Mouse (Mus musculus) frontal cortex, postnatal 14 days (tissue): ENCODE measurements around the gene Slc35d1.

ENCODE experiments used
- DNase-seq, 2 experiments: peaks; one replicate each; pipeline ENCODE4 v3.0.0; 2022; ENCODE audit warnings: low spot score in 2 of 2

The Slc35d1 gene

GRCm38 (mm10) chr4:103214925-103215820 lies at the start of gene Slc35d1:
Gene Slc35d1 (minus strand): TSS chr4:103215164.
- DNase-seq, result peak; percentile 70 to 77

DNA sequence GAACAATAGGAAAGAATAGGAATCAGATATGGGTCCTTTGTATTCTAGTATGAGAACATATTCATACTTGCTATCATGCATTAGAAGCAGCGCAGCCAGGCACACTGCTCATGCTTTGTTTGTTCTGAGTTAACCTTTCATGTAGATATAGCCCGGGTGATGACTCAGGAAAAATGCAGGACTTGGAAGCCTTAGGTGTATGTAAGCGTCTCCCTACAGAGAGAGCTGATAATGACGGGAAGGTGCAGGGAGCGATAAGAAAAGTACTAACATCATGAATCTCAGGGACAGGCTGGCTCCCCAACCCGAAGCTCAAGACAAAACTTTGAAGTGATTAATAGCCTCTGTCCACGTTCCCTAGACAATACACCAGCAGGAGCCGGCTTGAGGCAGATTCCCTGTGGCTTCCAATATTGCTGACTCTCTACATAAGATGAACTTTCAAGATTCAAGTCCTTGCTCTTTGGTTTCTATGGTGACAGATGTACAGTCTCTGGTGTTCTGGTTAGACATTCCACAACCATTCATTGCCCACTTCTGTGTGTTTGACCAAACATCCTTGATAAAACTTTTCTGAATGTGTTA lies 48.9 kb upstream of the Slc35d1 start:
- DNase-seq, result no peak

DNA sequence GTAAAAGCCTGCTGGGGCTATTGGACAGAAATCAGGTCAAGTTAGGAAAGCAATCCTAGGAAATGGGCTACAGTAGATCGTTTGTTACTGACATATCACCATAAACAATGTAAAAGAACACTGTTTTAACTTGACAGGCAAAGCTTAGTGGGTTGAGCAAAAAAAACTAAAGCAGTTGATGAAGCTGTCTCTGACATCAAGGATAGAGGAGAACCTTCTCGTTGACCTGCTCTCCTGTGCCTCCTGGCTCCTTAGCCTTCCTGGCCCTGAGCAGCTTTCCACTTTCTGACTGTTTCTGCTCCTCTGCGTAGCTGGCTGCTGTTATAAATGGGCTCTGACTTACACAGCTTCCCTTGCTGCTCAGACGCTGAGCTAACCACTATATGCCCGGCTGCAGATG lies 48.4 kb upstream of the Slc35d1 start:
- DNase-seq, result no peak

- no peak for DNase-seq
Measured at GRCm38 (mm10) chr4:103258817-103259216, 43.9 kb upstream of the Slc35d1 start.

- DNase-seq, result no peak
Measured at GRCm38 (mm10) chr4:103253846-103254245, 38.9 kb upstream of the Slc35d1 start.

- DNase-seq, result no peak
Measured at GRCm38 (mm10) chr4:103249436-103250085, 34.6 kb upstream of the Slc35d1 start.

GRCm38 (mm10) chr4:103247813-103248212 lies 32.8 kb upstream of the Slc35d1 start:
- DNase-seq, result no peak

DNA sequence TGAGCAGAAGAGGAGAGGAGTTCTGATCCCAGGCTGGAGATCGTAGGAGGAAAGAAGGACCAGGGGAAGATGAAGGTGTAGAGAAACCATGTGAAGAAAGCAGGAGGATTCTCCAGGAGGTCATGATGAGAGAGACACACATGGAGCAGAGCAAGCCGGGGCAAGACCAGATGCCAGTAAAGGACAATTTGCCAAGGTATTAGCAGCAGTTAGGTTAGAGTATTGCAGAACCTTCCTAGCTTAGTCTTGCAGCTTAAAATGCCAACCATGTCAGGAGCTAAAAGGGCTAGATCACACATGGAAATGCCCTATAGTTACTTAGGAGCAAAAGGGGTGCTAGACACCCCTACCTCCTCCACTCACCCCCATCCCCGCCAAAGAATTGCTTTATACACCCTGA lies 32.3 kb upstream of the Slc35d1 start:
- no peak for DNase-seq

- DNase-seq, result no peak
Measured at GRCm38 (mm10) chr4:103232156-103232555, 17.2 kb upstream of the Slc35d1 start.

DNA sequence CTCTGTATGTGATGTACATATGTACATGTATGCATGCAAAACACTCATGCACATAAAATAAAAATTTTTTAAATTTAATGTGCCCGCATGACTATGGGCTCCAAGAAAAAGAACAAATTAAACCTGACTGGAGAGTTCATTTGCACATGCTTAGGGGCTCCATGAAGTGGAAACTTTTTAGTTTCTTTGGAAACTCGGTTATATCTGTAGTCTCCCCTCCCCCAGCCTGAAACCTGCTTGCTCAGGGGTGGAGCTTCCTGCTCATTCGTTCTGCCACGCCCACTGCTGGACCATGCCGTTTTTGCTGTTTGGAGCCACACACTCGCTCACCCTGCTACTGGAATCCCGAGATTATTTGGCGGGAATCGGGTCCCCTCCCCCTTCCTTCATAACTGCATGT lies 7.9 kb upstream of the Slc35d1 start:
- DNase-seq, result no peak

GRCm38 (mm10) chr4:103221789-103222188 lies 6.8 kb upstream of the Slc35d1 start:
- no peak for DNase-seq

GRCm38 (mm10) chr4:103219011-103219410 lies 4.0 kb upstream of the Slc35d1 start:
- no peak for DNase-seq

DNA sequence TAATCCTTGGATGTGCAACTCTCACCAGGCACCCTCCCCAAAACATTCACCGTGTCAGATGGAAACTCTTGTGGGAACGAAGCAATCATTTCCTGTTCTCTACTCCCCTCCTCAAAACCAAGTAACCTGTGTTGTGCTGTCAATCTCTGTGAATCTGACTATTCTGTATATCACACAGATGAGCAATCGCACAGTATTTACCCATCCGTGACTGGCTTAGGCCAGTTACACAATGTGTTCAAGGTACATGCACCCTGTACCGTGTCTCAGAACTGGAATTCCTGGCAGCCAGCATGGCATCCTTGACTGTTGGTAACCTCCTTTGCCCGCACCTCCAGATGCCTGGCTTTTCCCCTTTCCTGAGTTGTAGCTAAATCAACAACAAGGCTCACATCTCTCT lies 1.1 kb upstream of the Slc35d1 start:
- DNase-seq, result no peak

DNA sequence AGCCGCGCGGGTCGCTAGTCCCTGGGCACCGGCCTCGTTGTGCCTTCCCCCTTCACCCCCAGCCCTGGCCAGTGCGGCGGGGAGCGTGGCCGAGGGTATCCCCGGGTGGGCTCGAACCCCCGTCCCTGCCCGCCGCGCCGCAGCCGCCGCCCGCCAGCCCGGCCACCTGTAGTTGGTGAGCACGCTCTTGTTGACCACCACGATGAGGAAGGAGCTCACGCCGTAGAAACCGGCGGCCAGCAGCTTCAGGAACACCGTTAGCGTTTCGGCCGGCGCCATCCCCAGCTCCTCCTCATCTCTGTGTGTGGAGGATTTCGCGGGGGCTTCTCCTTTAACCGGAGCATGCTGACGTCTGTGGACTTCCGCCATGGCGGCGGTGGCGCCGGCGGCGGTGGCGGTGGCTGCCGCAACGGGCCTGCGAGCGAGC lies 453 bp downstream of the Slc35d1 start:
- peak; percentile 53 to 66 for DNase-seq

- DNase-seq, result peak in 1 of 2 experiments; percentile 9
Measured at GRCm38 (mm10) chr4:103213859-103214497, 986 bp downstream of the Slc35d1 start.

DNA sequence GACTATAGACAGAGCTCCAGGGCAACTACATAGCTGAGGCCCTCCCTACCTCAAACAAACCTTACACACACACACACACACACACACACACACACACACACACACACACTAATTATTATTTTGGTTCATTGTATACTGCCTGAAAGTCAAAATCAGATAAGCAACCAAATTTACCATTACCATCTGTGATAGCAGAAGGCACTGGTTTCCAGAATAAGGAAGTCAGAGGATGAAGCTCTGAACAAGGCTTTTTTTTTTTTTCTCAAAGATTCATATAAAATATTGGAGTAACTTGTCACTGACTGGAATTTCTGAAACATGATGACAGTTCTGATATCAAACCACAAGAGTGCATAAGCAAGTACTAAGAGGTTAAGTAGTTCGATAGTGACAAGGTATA lies 6.4 kb downstream of the Slc35d1 start:
- no peak for DNase-seq

GRCm38 (mm10) chr4:103203646-103204045 lies 11.3 kb downstream of the Slc35d1 start:
- DNase-seq, result no peak

GRCm38 (mm10) chr4:103200046-103200445 lies 14.9 kb downstream of the Slc35d1 start:
- no peak for DNase-seq

GRCm38 (mm10) chr4:103199086-103199485 lies 15.9 kb downstream of the Slc35d1 start:
- DNase-seq, result no peak

DNA sequence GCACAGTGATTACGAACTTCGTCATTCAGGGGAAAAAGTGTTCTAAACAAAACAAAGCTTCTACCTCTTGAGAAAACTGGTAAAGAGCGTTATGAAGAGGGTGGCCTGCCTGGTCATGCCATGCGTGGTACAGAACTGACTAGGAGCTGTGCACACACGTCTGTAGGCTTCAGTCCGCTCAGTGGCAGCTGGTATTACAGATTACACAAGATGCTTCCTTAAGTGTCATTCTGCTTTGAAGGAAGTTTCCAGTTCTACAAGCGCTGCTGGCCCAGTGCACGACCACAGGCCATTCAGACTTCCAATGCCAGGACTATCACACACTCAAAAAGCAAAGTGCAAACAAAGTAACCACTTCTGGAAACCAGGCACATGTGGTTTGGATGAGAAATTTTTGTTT lies 17.6 kb downstream of the Slc35d1 start:
- no peak for DNase-seq

GRCm38 (mm10) chr4:103192421-103192820 lies 22.5 kb downstream of the Slc35d1 start:
- no peak for DNase-seq
